Mouse (Mus musculus) CD4-positive helper T cell, adult 2 months (primary cell): Measurements from ENCODE around the gene Ahnak.
A peak's percentile ranks its signal among the peaks of the same experiment; 100 is the strongest.

Experiments used
- DNase-seq: peaks from one replicate; pipeline ENCODE4 v3.0.0-alpha.2; 2012; ENCODE audit warnings: low read depth, missing footprints, low spot score

The Ahnak gene

DNA sequence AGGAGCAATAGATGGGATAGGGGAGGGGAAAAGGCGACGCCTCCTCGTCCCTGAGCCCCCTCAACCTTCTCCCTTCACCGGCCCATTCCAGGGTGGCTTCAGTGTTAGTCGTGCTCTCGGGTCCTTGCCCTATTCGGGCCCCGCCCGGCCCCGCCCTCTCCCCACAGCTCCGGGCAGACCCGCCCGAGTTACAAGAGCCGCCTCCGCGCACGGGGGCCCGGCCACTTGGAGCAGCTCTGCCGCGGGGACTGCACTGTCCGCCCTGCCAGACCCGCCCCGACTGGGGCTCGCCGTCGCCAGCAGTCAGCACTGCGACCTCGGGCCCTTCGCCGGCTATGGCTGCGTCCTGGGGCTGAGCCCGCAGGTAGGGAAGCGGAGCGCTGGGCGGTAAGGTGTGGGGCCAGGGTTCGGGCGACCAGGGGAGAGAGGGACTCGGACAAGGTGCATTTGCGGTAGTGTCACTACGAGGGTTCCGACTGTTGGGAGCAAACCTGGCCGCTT is at the start of gene Ahnak:
Gene Ahnak (plus strand): TSS at position 219 of the 501 bp plus-strand sequence.
- DNase-seq, result peak; percentile 77

DNA sequence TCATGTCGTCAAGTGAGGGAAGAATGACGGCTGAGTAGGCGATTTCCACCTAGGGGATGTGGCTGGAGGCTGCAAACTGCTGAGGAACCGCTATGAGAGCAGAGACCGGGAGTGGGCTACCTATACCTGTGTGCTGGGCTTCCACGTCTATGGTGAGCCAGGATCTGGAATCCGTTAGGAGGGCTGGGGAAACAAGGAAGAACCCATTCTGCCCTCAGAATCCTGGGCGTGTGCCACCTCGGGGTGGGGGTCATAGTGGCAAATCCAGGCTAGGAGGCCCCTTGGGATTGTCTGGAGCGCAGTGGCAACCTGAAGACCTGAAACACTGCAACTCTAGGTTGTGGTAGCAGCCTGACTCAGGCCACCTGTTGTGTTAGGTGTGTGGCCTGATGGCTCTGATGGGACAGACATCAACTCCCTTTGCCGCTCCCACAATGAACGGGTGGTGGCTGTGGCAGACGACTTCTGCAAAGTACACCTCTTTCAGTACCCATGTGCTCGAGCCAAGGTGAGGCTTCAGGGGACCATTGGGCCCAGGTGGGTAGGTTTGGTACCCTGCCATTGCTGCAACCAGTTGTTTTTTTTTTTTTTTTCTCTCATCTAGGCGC is 48.5 kb upstream of the Ahnak start:
- no peak for DNase-seq

DNA sequence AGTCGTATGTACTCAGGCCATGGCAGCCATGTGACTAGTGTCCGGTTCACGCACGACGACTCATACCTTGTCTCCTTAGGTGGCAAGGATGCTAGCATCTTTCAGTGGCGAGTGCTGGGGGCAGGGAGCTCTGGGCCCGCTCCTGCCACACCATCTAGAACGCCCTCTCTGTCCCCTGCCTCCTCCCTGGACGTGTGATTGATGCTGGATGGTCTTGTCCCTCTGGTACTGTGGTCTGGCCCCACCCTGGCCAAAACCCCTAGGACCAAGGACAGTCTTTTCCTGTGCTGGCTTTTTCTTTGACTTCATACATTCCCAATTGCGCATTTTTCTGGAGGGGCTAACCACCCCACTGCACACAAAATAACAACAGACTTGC is 48.0 kb upstream of the Ahnak start:
- no peak for DNase-seq

DNA sequence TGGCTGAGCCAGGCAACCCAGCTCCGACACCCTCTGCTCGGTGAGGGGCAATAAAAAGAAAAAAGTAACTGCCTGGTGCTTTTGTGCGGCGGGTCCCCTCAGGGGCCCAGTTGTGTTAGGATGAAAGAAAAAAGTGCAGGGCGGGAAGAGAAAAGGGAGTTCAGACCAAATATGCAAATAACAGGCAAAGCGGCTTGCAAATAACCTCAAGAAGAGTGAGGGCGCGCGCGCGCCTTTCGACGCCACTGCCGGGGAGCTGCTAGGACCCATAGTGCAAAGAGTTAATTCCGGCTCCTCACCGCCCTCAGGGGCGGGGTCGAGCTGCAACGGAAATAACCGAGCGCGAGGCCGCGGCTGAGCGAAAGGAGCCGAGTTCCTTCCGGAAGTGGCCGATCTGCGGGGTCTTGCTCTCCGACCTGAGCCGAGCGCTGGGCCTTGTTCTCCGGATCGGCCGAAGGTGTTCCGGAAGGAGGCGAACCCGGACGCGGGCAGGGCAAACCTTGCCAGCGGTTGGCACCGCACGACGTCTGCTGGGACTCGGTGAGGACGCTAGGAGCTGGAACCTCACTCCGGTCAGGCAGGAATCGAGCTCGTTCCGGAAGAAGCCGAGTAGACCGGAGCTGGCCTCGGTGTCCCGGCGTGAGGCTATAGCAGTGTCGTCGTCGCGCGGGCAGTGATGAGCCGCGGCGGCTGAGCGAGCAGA is 47.4 kb upstream of the Ahnak start, which contains the start of gene Mta2:
Gene Mta2 (plus strand): TSS at position 361 of the 703 bp plus-strand sequence.
- DNase-seq, result peak; percentile 98

DNA sequence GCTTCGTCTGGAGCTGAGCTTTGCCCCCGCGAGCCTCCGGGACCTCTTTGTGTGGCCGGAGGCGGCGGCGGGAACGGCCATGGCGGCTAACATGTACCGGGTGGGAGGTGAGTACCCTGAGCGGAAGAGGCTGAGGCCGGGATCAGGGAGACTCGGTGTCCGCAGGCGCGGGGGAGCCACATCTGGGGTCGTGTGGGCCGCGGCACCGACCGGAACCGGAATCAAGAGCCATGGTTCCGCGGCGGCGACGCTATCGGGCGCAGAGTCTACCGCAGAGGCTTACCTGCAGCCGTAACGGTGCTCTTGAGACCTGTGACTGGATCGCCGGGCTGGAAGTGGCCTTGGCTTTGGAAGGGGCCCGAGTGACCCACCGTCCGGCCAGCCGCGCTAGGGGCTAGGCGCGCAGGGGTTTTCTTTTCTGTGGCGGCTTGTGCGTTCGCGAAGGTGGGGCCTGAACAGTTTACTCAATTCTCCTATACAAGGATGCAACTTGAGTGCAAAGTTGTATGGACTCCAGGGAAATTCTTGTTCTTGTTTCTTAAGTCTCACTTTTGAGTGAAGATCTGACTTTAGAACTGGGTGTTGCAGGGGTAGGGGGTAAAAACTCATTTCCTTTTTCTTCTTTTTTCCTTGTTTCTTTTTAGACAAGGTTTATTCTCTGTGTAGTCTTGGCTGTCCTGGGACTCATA is 46.7 kb upstream of the Ahnak start:
- peak; percentile 81 for DNase-seq

DNA sequence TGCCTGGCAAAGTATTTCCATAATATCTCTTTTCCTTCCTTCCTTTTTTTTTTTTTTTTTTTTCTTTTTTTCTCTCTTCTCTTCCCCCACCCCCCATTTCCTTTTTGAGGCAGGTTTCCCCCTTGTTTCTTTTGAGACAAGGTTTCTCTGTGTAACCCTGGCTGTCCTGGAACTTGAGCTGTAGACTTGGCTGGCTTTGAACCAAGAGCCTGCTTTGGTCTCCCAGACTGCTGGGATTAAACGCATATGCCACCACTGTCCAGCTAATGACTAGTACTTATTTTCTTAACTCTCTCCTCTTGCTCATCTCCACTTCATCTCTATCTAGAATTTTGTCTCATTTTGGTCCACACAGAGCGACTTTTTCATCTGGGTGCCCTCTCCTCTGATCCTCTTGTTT is 46.0 kb upstream of the Ahnak start:
- no peak for DNase-seq

DNA sequence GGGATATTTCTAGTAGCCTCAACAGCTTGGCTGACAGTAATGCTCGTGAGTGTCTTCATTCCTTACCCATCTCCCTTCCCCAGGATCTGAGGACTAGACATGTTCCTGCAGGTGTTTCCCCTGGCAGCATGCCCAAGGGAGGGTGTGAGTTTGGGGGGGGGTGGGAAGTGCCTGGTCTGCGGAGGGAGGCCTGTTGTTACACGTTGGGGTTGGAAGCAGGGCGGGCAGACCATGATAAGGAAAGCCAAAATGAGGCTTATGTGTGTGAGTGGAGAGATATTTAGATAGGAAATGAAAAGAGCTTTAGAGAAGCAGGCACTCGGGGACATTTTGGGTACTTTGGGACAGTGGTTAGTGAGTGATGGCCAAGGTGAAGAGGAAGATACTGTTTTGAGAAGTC is 45.0 kb upstream of the Ahnak start:
- DNase-seq, result peak; percentile 30

DNA sequence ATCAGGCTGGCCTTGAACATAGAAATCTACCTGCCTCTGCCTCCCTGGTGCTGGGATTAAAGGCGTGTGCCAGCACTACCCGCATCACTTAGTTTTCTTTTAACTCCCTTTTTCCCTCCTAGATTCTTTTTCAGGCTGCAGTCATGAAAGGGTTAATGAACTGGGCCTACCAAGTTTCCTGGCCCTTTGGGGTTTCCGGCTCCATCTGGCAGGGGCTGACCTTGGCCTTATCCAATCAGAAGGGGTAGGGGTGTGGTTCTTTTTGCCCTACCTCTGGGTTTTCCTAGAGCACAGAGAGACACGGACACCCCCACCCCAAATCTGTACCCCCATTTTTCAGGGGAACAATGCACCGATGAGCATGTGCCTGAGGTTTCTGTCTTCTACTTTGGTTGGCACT is 44.3 kb upstream of the Ahnak start:
- DNase-seq, result peak; percentile 74

DNA sequence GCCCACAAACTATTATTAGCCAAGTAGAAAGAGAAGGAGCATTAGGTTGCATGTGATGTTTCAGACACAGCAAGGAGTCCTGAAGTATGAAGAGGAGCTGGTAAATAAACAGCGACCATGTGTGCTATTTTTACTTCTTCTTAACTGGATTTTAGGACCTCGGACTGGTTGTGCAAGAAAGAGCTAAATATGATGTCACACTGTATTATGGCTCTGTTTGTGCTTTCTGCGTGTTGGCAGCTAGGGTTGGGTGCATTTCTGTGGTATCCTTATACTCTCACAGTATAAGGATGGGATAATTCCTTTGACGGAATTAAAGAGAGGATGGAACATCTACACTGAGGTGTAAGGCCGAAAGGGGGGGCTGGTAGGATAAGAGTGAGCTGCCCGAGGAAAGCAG is 43.8 kb upstream of the Ahnak start:
- no peak for DNase-seq

DNA sequence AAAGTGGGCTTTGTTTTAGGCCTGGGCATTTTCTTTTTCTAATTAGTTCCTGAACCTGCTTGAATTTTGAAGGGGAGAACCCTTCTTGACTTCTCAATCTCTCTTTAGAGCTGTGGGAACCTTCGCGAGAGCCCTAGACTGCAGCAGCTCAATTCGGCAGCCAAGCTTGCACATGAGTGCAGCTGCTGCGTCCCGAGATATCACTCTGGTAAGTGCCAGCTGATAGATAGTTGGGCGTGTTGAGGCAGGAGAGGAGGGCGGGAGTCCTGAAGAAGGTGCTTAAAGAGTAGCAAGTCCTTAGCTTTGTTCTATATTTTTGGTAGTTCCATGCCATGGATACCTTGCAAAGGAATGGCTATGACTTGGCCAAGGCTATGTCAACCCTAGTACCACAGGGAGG is 42.2 kb upstream of the Ahnak start:
- no peak for DNase-seq

DNA sequence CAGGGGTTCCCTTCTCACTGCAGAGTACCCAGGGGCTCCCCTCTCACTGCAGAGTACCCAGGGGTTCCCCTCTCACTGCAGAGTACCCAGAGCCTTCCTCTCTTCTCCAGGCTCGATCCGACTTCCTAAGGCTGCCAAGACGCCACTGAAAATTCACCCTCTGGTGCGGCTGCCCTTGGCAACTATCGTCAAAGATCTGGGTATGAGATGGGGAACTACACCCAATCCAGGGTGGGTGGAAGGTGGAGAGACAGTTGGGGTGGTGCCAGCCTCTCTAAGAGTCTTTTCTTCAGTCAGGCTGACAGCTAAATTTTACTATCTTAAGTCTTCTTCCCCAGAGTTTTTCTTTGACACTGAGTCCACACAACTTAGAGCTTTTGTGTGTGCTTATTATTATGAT is 38.9 kb upstream of the Ahnak start:
- DNase-seq, result no peak

DNA sequence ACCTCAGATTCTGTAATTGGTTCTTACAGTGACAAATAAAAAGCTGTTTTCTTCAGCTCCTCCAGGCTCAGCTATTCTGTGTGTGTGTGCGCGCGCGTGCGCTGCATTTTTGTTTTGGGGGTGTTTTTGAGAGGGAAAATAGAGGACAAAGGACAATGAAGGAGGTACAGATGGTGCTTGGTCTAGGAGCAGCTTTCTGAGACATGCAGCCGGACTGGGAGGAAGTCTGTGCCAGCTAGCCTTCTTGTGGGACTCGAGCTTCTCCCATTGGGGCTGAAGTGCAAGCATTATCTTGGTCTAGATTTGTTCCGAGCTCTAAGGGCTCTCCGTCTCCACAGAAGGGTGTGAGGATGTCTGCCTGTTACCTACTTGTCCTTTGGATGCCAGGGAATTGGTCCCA is 36.8 kb upstream of the Ahnak start:
- DNase-seq, result no peak

DNA sequence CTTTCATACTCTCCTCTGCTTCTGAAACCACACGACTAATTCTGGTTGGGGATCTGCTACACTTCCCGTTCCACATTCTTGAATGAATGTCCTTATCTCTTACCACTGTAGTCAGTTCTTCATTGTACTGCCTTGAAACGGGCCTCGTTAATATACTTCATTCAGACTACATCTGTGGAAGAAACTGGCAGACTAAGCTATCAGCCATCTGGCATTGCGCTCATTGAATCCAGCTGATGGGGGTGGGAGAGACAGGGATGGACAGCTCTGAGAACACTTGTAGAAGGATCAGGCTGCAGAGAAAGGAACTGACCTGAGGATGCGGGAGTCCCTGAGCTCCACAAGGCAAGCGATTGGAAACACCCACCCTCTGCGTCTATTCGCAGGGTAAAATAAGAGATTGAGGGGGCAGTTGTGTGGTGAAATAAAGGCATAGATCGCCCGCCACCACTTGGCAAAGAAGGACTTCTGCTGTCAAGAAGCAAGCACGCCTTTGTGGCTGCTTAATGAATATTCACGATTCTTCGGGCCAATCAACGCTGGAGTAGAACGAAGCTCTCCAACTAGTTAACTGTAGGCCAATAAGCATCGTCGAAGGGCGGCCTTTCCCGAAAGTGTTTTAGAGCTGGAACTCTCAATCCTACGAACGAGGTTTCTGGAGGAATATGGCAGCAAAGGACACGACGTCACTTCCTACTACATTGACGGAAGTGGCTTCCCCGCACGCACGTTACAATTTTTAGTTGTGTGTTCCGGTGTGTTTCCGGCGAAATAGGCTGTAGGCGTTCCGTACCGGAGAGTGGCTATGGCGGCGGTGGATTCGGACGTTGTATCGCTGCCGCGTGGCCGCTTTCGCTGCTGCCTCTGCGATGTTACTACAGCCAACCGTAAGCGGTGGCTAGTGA is 35.7 kb upstream of the Ahnak start, which contains the start of gene Tut1:
Gene Tut1 (plus strand): TSS at position 713 of the 905 bp plus-strand sequence.
- DNase-seq, result peak; percentile 98

DNA sequence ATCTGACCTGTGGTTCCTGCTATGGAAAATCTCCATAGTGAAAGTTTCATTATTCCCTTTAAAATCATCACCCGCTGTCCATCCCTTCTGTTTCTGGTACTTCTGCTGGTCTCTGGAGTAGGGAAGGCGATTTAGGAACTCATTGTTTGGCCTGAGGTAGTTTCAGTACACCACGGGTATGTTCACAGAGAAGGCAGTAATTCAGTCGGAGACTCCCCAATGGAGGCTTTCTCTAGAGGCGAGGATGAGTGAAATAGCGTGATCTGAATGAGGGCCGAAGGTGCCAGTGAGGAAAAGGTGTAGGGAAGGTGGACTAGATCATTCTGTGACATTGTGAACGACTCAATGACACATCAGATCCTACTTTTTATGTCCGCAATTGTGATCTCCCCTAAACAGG is 34.9 kb upstream of the Ahnak start:
- peak; percentile 38 for DNase-seq

DNA sequence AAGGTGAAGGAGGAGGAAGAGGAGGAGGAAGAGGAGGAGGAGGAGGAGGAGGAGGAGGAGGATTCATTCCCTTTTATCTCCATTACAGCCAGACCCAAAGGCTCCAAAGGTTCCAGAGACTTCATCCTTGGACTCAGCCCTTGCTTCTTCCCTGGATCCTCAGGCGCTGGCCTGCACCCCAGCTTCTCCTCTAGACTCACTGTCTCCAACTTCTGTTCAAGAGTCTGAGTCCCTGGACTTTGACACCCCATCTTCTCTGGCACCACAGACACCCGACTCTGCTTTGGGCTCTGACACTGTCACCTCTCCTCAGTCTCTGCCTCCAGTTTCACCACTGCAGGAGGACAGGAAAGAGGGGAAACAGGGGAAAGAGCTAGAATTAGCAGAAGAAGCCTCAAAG is 26.8 kb upstream of the Ahnak start:
- DNase-seq, result no peak

DNA sequence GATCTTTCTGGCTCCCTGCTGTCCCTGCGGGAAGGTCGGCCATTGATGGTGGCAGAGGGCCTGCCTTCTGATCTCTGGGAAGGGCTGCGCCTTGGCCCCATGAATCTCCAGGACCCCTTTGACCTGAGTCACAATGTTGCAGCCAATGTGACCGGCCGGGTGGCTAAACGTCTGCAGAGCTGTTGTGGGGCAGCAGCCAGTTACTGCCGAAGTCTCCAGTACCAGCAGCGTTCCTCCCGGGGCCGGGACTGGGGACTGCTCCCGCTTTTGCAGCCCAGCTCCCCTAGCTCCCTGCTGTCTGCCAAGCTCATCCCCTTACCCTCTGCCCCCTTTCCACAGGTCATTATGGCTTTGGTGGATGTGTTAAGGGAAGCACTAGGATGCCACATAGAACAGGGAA is 24.0 kb upstream of the Ahnak start:
- DNase-seq, result no peak

DNA sequence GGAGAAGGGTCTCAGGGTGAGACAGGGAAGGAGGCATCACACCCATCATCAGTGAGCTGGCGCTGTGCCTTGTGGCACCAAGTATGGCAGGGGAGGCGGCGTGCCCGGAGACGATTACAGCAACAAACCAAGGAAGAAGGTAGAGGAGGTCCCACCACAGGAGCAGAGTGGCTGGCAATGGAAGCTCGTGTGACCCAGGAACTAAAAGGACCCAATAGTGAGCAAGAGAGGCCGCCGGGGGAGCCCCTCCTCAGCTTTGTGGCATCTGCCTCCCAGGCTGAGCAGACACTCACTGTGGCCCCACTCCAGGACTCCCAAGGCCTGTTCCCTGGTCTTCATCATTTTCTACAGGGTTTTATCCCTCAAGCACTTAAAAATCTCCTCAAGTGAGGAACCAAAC is 23.3 kb upstream of the Ahnak start:
- no peak for DNase-seq

DNA sequence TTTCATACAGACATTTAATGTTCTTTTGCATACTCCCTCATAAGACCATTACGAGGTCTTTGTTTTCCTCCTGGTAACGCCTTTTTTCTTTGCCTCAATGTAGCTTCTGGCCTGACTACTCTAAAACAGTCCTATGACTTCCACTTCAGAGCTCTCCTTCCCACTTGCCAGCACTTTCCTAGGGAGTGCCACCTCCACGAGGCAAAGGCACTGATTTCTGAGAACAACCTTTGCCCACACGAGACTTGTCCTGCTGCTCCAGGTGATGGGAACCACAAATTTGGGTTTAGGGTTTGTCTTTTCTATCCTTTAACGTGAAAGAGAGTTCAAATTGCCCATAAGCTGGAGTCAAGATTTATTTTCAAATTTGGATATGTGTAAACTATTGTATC is 22.9 kb upstream of the Ahnak start:
- DNase-seq, result no peak

DNA sequence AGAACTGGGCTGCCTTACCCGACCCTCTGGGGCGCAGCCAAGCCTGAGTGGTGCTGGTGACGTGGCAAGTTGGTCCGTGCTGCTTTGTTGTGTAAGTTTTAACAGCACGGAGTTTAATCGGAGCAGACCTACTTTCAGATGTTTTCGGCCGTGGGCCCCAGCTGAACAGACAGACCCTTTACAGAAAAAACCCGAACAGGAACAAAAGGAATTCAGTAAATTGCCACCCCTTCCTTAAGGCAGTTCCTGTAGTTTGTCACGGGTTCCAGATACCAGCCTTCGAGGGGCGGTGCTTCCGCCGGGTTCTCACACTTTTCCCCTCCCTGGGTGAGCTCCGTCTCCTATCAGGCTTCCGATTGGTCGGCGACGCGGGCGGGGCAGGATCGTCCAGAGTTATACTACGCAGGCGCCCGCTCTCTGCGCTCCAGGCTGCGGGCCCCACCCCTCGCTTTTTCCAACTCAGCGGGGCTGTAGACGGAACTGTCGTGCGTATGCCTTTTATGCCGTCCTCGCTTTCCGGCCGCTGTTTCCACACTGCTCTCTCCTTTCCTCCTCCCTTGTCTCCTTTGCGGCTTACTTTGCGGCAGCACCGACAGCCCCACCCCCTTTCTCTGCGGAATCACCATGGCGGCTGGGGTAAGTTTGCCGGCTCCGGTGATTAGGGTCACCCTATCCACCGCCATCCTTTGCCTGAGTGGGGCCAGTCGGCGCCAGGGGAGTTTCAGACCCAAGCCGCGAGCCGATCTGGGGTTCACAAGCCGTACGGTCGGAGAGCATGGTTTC is 22.3 kb upstream of the Ahnak start, which contains the start of gene Eef1g:
Gene Eef1g (plus strand): TSS at position 452 of the 783 bp plus-strand sequence.
- DNase-seq, result peak; percentile 100

DNA sequence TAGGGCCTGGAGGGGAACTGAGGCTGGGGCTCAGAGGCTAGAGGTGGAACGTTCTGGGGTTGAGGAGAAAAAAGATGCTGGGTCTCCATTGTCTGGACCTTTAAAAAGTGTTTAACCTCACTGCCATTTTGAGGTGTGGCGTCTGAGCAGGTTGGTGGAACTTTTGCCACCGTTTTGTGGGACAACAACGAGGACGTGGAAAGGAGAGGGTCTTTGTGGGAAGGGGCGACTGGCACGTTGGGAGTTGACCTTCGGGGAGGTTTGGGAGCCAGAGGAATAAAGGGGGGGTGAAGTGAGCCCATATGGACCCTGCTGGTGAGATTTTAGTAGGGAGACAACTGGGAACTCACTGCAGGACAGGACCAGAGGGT is 21.7 kb upstream of the Ahnak start:
- DNase-seq, result no peak

DNA sequence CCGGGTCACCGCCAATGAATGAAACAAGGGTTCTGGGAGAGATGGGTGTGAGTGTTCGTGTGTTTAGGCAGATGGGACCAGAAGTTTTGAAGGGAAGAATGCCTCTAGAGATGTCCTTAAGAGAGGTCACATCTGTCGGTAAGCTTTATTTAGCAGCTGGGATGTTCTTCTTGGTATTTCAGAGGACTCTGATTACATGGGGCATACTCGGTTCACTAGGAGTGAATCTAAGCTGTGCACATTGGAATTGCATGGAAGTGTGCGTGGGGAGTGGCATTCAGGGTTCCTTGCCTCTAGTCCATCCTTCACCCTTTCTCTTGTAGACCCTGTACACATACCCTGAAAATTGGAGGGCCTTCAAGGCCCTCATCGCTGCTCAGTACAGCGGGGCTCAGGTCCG is 21.2 kb upstream of the Ahnak start:
- DNase-seq, result no peak
